ENCODE assay signal across 26 mouse cellular contexts in the genomic region with DNA sequence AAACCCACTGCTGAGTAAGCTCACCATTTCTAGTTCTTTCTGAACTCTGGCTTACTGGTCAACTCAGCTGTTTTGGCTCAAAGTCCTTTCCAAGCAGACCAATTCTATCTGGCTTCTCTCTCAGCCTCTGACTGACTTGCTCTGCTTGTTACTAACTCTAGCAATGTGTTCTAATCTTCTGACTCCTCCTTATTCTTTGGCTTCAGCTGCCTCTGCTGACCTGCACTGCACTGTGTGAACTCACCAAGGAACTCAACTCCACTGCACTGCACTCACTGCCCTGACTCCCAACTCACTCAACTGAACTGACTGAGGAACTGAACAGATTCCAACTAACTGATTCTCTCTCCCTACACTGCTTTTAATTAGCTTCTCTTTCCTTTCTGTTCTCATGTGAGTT. TPM values are rescaled to one million over a fixed set of nuclear protein-coding genes. Genes with fewer than 3 reads are reported as not detected.
"Had no signal": no experiment of that assay in that cellular context is flagged by ENCODE, and none has a peak within 500 bp of the region (broad histone marks: within the 10 kb centered on the region; RNA-seq: fewer than 3 reads in every experiment).

No protein-coding gene starts in this region.

- H3K4me3 ChIP-seq: kidney, embryonic 15.5 days; limb, embryonic 10.5 days; limb, embryonic 13.5 days; liver, embryonic 13.5 days; midbrain, embryonic 12.5 days; midbrain, embryonic 15.5 days; neural tube, embryonic 12.5 days; neural tube, embryonic 15.5 days; stomach, embryonic 15.5 days had no signal

- H3K27me3 ChIP-seq: kidney, embryonic 15.5 days; limb, embryonic 13.5 days; liver, embryonic 13.5 days; midbrain, embryonic 12.5 days; midbrain, embryonic 15.5 days; neural tube, embryonic 12.5 days; neural tube, embryonic 15.5 days; stomach, embryonic 15.5 days had no signal

- H3K9ac ChIP-seq: kidney, embryonic 15.5 days; limb, embryonic 13.5 days; liver, embryonic 13.5 days; lung, embryonic 14.5 days; midbrain, embryonic 12.5 days; midbrain, embryonic 15.5 days; neural tube, embryonic 12.5 days; neural tube, embryonic 15.5 days; stomach, embryonic 15.5 days had no signal

- H3K9me3 ChIP-seq: kidney, embryonic 15.5 days; limb, embryonic 10.5 days; limb, embryonic 13.5 days; liver, embryonic 13.5 days; midbrain, embryonic 12.5 days; midbrain, embryonic 15.5 days; neural tube, embryonic 12.5 days; neural tube, embryonic 15.5 days; stomach, embryonic 15.5 days had no signal

- ATAC-seq: lung, postnatal 0 days; midbrain, embryonic 15.5 days had no signal

- DNase-seq: kidney, postnatal 14 days; layer of hippocampus, adult 9-11 months; liver; liver, embryonic 13.5 days; lung, embryonic 14.5 days; right cerebral cortex, postnatal 25 days; spleen, adult 18-20 months; thymus, adult 18-20 months; thymus, postnatal 4 days had no signal

- H3K4me2 ChIP-seq: kidney, embryonic 15.5 days; limb, embryonic 13.5 days; liver, embryonic 13.5 days; lung, embryonic 14.5 days; midbrain, embryonic 12.5 days; midbrain, embryonic 15.5 days; neural tube, embryonic 12.5 days; neural tube, embryonic 15.5 days; stomach, embryonic 15.5 days had no signal

- H3K4me1 ChIP-seq: kidney, embryonic 15.5 days; limb, embryonic 10.5 days; limb, embryonic 13.5 days; liver, embryonic 13.5 days; midbrain, embryonic 12.5 days; midbrain, embryonic 15.5 days; neural tube, embryonic 12.5 days; neural tube, embryonic 15.5 days; stomach, embryonic 15.5 days had no signal

- H3K27ac ChIP-seq: kidney, embryonic 15.5 days; limb, embryonic 10.5 days; limb, embryonic 13.5 days; liver, embryonic 13.5 days; macrophage; midbrain, embryonic 12.5 days; midbrain, embryonic 15.5 days; neural tube, embryonic 12.5 days; neural tube, embryonic 15.5 days; stomach, embryonic 15.5 days had no signal

- H3K36me3 ChIP-seq: kidney, embryonic 15.5 days; limb, embryonic 10.5 days; limb, embryonic 13.5 days; liver, embryonic 13.5 days; midbrain, embryonic 12.5 days; midbrain, embryonic 15.5 days; neural tube, embryonic 12.5 days; neural tube, embryonic 15.5 days; stomach, embryonic 15.5 days had no signal

RNA-seq across cellular contexts. Expression of a gene that starts 34.3 kb away (rescaled TPM):
- total RNA-seq: layer of hippocampus, adult 18-20 months; layer of hippocampus, postnatal 25 days; left cerebral cortex, adult 18-20 months; left cerebral cortex, postnatal 25 days; megakaryocyte, adult 5-6 weeks had no signal
- polyA plus RNA-seq: intestine, embryonic 14.5 days; kidney, embryonic 15.5 days; limb, embryonic 10.5 days; limb, embryonic 13.5 days; liver, embryonic 13.5 days; liver, embryonic 16.5 days; lung, embryonic 14.5 days; lung, postnatal 0 days; macrophage; midbrain, embryonic 12.5 days; midbrain, embryonic 15.5 days; neural tube, embryonic 12.5 days; neural tube, embryonic 15.5 days; stomach, embryonic 15.5 days had no signal

RNA-seq across cellular contexts. Expression of a gene that starts 37.0 kb away (rescaled TPM):
- total RNA-seq: layer of hippocampus, adult 18-20 months; layer of hippocampus, postnatal 25 days; left cerebral cortex, adult 18-20 months; left cerebral cortex, postnatal 25 days; megakaryocyte, adult 5-6 weeks had no signal
- polyA plus RNA-seq: intestine, embryonic 14.5 days; kidney, embryonic 15.5 days; limb, embryonic 10.5 days; liver, embryonic 13.5 days; liver, embryonic 16.5 days; lung, embryonic 14.5 days; lung, postnatal 0 days; macrophage; midbrain, embryonic 12.5 days; midbrain, embryonic 15.5 days; neural tube, embryonic 12.5 days; neural tube, embryonic 15.5 days; stomach, embryonic 15.5 days had no signal
